Mouse (Mus musculus) olfactory bulb, adult 2 months (tissue): Measurements from ENCODE around the gene Tcp11l1. TPM values are rescaled to one million over a fixed set of nuclear protein-coding genes. Genes with fewer than 3 reads are reported as not detected.

ENCODE experiments used
- H3K27ac ChIP-seq: fragments of 200-500 bp; 2 replicates; pipeline ENCODE4 v1.5.1; 2012; ENCODE audit warnings: low read depth, low read length; ENCODE audit not compliant: insufficient read depth
- H3K4me1 ChIP-seq: fragments of 200-500 bp; 2 replicates; pipeline ENCODE4 v1.6.1; 2012; ENCODE audit warnings: low read length; ENCODE audit not compliant: control insufficient read depth, insufficient read depth
- H3K4me3 ChIP-seq: fragments of 200-500 bp; 2 replicates; pipeline ENCODE4 v1.5.1; 2012; ENCODE audit warnings: mild to moderate bottlenecking, low read depth, low read length, moderate library complexity; ENCODE audit not compliant: insufficient read depth
- CTCF ChIP-seq: fragments of 200-500 bp; IDR thresholded peaks from 2 replicates; pipeline ENCODE4 v1.5.1; 2012; ENCODE audit warnings: low read depth, mild to moderate bottlenecking, low read length, moderate library complexity; ENCODE audit not compliant: insufficient read depth
- POLR2A ChIP-seq: fragments of 200-500 bp; IDR thresholded peaks from 2 replicates; pipeline ENCODE4 v1.6.1; 2012; ENCODE audit warnings: mild to moderate bottlenecking, low read depth, low read length, moderate library complexity; ENCODE audit not compliant: insufficient read depth
- WGBS: fragments of 180-500 bp; shearing (Covaris S2); methylation state at CpG from one replicate; pipeline ENCODE4 v1.1.7; 2018; 5-methylcytosine and 5-hydroxymethylcytosine counted together
- polyA plus RNA-seq: library from polyadenylated mRNA; stranded (reverse); fragments of >200 nt; gene quantifications from 2 replicates; pipeline ENCODE4 v1.2.4, GENCODE M21; 2012; ENCODE audit warnings: low replicate concordance; ENCODE audit not compliant: missing spikeins, insufficient read depth, insufficient read length

Gene Tcp11l1
- polyA plus RNA-seq = not detected in 2 replicates

- peak within 1 kb of the TSS; percentile 81 for H3K27ac ChIP-seq
- under 1% methylated on average over 99 of the region's 99 CpGs for WGBS
- peaks cover 2% of the 10 kb centered on the region; the same call in 1 of the 2 replicates for H3K4me1 ChIP-seq
- H3K4me3 ChIP-seq = peak within 1 kb of the TSS; percentile 96
- TF ChIP-seq CTCF (no peak), POLR2A (peak; percentile 55)
Measured at GRCm38 (mm10) chr2:104711585-104712485, at the start of gene Tcp11l1. Gene Tcp11l1, minus strand, starts transcription at chr2:104712169.

DNA sequence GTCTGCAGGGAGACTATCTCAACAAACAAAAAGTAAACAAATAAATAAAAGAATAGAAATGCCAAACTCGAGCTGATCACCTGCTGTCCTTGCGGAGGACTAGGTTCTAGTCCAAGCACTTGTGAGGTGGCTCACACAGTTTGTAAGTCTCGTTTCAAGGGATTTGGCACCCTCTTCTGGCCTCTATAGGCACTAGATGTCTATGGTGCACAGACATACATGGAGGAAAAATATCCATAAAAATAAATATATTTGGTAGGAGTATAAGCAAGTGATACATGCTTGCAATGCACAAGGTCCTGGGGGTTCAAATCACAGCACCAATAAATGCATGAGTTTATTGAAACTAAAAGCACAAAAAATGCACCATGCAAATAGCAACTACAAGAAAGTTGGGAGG is 38.6 kb upstream of the Tcp11l1 start:
- TF ChIP-seq CTCF (no peak), POLR2A (no peak)
- Histone ChIP-seq H3K27ac (no peak overlapping the region), H3K4me1 (no peaks in the 10 kb centered on the region), H3K4me3 (no peak overlapping the region)
- WGBS = 75% methylated on average over 3 of the region's 3 CpGs

DNA sequence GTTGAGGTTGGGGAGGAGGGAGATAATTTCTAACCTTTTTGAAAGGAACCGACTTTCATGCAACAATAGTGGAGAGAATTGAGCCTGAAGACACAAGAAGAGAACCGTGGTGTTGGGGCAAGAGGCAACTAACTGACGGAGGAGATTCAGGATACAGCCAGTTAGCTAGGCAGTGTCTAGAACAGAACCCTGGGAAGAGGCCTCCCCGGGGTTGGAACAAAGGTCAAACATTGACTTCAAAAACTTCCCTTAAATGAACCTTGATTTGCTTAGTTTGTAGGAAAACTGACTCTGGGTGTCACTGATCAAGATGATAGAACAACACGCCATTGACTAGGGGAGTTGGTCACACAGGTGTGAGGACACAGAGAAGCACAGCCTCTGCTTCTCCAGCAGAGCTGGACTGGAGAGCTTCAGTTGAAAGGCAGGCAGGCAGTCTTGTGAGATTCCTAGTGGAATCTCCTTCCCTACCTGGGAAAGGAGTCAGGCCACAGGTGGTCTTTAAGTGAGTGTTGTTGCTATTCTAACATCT is 36.7 kb upstream of the Tcp11l1 start:
- H3K4me1 ChIP-seq = no peaks in the 10 kb centered on the region
- no peak for TF ChIP-seq CTCF
- TF ChIP-seq POLR2A = no peak
- no peak overlapping the region for H3K4me3 ChIP-seq
- no peak overlapping the region for H3K27ac ChIP-seq
- WGBS = 82% methylated on average over 5 of the region's 5 CpGs

DNA sequence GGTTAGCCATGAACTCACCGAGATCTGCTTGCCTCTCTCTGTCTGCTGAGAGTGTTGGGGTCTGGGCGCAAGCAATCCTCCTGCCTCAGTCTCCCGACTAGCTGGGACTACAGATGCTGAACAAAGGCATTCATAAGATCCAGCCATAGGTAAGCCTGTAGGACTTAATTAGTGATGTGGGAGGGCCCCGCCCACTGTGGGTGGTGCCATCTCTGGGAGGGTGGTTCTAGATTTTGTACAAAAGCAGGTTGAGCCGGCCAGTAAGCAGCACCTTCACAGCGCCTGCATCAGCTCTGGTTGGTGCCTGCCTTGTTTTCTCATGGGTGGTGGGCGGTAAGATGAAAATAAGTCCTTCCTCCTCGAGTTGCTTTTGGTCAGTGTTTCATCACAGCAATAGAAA is 34.3 kb upstream of the Tcp11l1 start:
- no peak overlapping the region for H3K4me3 ChIP-seq
- 70% methylated on average over 8 of the region's 8 CpGs for WGBS
- H3K27ac ChIP-seq = no peak overlapping the region
- peaks cover 5% of the 10 kb centered on the region for H3K4me1 ChIP-seq
- no peak for TF ChIP-seq CTCF
- no peak for TF ChIP-seq POLR2A

GRCm38 (mm10) chr2:104743971-104744370 is 32.0 kb upstream of the Tcp11l1 start:
- no peak overlapping the region for H3K4me3 ChIP-seq
- H3K4me1 ChIP-seq = peaks cover 8% of the 10 kb centered on the region
- H3K27ac ChIP-seq = no peak overlapping the region
- TF ChIP-seq CTCF (no peak), POLR2A (no peak)
- 70% methylated on average over 5 of the region's 5 CpGs for WGBS

GRCm38 (mm10) chr2:104743160-104743559 is 31.2 kb upstream of the Tcp11l1 start:
- H3K4me3 ChIP-seq = peak overlapping the region; percentile 95; the same call in 1 of the 2 replicates
- H3K4me1 ChIP-seq = peaks cover 8% of the 10 kb centered on the region
- H3K27ac ChIP-seq = no peak overlapping the region
- WGBS = 45% methylated on average over 7 of the region's 7 CpGs
- no peak for TF ChIP-seq POLR2A
- no peak for TF ChIP-seq CTCF

DNA sequence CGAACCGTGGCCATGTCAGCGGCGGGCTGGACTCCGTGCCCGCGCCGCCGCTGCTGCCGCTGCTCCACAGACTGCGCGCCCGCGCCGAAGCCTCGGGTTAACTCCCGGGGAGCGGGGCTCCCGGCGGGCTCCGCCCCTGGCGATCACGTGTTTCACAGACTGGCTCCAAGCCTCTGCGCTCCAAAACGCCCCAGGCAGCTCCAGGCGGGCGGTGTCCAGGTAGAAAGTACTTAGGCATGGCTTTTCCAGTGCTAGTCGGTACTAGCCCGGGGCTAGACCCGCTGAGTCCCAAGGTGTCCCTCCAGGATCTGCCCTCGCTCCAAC is 30.7 kb upstream of the Tcp11l1 start, which contains the start of gene Depdc7:
Gene Depdc7, minus strand, starts transcription at position 138 of the 324 bp plus-strand sequence.
- Histone ChIP-seq H3K4me3 (peak within 1 kb of the TSS; percentile 95), H3K27ac (no peak within 1 kb of the TSS), H3K4me1 (peaks cover 8% of the 10 kb centered on the region)
- no peak for TF ChIP-seq CTCF
- 0 out of 2 replicates have a peak, but pooled peaks have one; percentile 12 for TF ChIP-seq POLR2A
- WGBS = under 1% methylated on average over 31 of the region's 31 CpGs

GRCm38 (mm10) chr2:104741896-104742740 is 30.1 kb upstream of the Tcp11l1 start:
- Histone ChIP-seq H3K4me1 (peaks cover 8% of the 10 kb centered on the region), H3K4me3 (peak overlapping the region; percentile 95), H3K27ac (no peak overlapping the region)
- TF ChIP-seq POLR2A (no peak), CTCF (no peak)
- WGBS = 7% methylated on average over 46 of the region's 46 CpGs
